Mouse (Mus musculus) urinary bladder, adult 2 months (tissue): ENCODE results near the gene Kpna1. TPM values are rescaled to one million over a fixed set of nuclear protein-coding genes. Genes with fewer than 3 reads are reported as not detected.
A peak's percentile ranks its signal among the peaks of the same experiment; 100 is the strongest.

Experiments used
- DNase-seq: peaks from one replicate; pipeline ENCODE4 v3.0.0; 2022; ENCODE audit warnings: low spot score
- polyA plus RNA-seq: library from polyadenylated mRNA; depleted of rRNA; stranded (reverse); fragments of >200 nt; gene quantifications from 2 replicates; pipeline ENCODE4 v1.2.3, GENCODE M21; 2012; rRNA removed

Kpna1 gene
- polyA plus RNA-seq, 1 experiment: 18.0 TPM

GRCm38 (mm10) chr16:36069819-36070575 is 91.4 kb downstream of the Kpna1 start:
- DNase-seq: no peak

DNA sequence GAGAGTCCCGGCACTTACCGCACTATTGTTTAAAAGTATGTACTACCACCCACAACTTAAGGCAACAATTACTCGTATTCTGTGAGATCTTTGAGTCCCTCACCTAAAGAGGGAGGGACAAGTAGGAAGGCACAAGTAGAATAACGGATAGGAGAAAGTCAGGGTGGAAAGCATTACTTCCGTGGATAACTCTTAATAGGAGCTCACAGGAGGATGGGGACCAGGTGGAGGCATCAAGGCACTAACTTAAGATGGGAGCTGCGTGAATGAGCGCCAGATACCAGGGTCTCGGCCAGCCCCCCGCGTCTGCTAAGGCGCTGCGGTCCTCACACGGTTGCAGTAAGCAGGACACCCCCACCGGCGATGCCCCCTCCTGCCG is 92.5 kb downstream of the Kpna1 start:
- no peak for DNase-seq

DNA sequence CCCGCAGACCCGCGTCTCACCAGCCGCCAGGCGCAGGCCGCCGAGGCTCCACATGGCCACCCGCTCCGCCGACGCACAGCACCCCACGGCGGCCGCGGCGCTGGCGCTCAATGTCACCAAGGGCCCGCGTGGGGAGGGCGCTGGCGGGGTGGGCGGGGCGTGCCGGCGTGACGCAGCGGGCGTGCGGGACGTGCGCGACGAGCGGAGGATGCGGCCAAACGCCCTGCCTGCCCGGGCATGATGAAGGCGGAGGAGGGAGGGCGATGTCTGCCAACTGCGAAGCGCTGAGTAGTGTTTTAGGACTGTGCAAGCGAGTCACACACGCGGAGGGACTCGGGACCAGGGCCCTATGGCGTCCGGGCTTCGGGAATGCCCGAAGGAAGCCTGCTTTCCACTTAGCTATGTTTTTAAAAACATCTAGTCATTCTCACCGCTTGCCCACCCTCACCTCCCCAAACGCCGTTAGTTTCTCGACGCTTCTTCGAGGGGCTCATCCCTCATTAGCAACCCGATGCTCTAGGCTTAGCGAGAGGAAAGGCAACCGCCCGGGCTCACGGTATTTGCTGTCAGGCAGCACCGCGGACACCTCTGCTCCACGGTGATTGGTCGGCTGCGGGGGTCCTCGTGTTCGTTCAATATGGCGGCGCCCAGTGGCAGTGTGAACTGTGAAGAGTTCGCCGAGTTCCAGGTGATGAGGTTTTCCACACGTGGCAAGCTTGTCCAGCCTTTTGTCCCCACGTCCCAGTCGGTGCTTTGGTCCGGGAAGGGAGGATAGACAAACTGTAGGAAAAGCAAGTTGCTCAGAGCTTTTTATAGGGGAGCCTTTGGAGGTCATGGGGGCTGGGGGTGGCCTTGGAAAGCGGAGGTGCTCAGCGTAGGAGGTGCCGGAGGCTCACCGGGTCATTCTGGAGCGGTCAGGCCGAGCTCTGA is 93.2 kb downstream of the Kpna1 start, which contains the start of the genes Fam162a and Ccdc58:
Gene Fam162a (minus strand): TSS at position 145 of the 930 bp plus-strand sequence.
Gene Ccdc58 (plus strand): TSS at position 236 of the 930 bp plus-strand sequence.
- DNase-seq: peak; percentile 87

DNA sequence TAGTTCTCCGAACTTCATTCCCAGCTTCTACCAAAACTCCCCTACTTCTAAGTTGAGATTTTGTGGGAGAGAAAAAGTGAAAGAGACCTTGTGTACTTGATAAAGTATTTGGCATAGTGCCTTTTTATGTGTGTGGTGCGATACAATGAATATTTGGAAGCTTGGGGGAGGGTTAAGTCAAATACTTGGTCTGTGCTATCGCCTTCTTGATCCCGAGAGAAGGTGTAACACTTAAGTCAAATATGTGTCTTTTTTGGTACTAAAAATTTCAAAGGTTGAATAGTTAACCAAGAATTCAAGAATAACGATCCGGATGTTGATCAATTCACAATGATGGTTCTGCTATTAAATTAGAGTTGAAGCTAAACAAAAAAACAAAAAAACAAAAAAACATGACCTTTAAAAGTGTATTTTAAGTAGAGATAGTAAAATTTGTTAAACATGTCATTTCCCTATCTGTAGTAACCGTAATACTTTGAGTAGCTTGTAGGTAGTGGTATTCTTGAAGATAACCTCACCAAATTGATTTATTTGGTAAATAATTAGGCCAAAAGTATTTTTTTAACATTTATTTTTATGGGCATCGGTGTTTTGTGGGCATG is 94.0 kb downstream of the Kpna1 start:
- DNase-seq: no peak

- no peak for DNase-seq
These were observed 96.2 kb downstream of the Kpna1 start for GRCm38 (mm10) chr16:36074772-36075171.

GRCm38 (mm10) chr16:36079916-36080315 is 101.4 kb downstream of the Kpna1 start:
- DNase-seq: no peak

Other genes with a start within 250 kb of the Kpna1 start
- gene Dirc2, start 209.4 kb upstream of the Kpna1 start, polyA plus RNA-seq: 32.8 and 34.8 TPM in 2 replicates
- 7.7 and 8.7 TPM in 2 replicates for gene Hspbap1, start 208.4 kb upstream of the Kpna1 start, polyA plus RNA-seq
- 12.8 and 19.4 TPM in 2 replicates for gene Parp14, start 107.2 kb upstream of the Kpna1 start, polyA plus RNA-seq
- gene Parp9, start 40.3 kb upstream of the Kpna1 start, polyA plus RNA-seq: 20.3 and 25.3 TPM in 2 replicates
- gene Dtx3l, start 39.6 kb upstream of the Kpna1 start, polyA plus RNA-seq: 13.2 and 18.3 TPM in 2 replicates
- gene Wdr5b, start 62.4 kb downstream of the Kpna1 start, polyA plus RNA-seq: 6.3 and 6.6 TPM in 2 replicates
- 192 and 236 TPM in 2 replicates for gene Fam162a, start 92.8 kb downstream of the Kpna1 start, polyA plus RNA-seq
- 30.9 and 44.8 TPM in 2 replicates for gene Ccdc58, start 92.9 kb downstream of the Kpna1 start, polyA plus RNA-seq
- gene Csta1, start 152.5 kb downstream of the Kpna1 start, polyA plus RNA-seq: 0.03 and 0.09 TPM in 2 replicates
- not detected in 2 replicates for gene Stfa2l1, start 178.1 kb downstream of the Kpna1 start, polyA plus RNA-seq
- gene Gm5483, start 205.5 kb downstream of the Kpna1 start, polyA plus RNA-seq: not detected in 2 replicates
- not detected in 2 replicates for gene Gm5416, start 231.7 kb downstream of the Kpna1 start, polyA plus RNA-seq
- gene 2010005H15Rik, start 242.7 kb downstream of the Kpna1 start, polyA plus RNA-seq: 0.15 TPM in 1 of 2 replicates, not detected in the other